Mouse (Mus musculus) stomach, postnatal 0 days (tissue): ENCODE data around the gene Erv3. TPM values are rescaled to one million over a fixed set of nuclear protein-coding genes. Genes with fewer than 3 reads are reported as not detected.

Source experiments
- ATAC-seq: fragments of 200-750 bp; cut with Nextera tagmentation; 2 replicates; pipeline ENCODE4 v1.8.0; 2017; ENCODE audit not compliant: low FRiP score, low TSS enrichment
- DNase-seq: peaks from one replicate; pipeline ENCODE4 v3.0.0-alpha.2; 2016; ENCODE audit warnings: low spot score
- H3K27ac ChIP-seq: fragments of 300-500 bp; sonication (generic); replicated peaks from 2 replicates; pipeline ENCODE4 v1.5.1; 2014; ENCODE audit warnings: mild to moderate bottlenecking, control low read depth
- H3K27me3 ChIP-seq: fragments of 300-500 bp; sonication (generic); 2 replicates; pipeline ENCODE4 v1.6.1; 2014; ENCODE audit warnings: low read length; ENCODE audit not compliant: control insufficient read depth, insufficient read depth
- H3K36me3 ChIP-seq: fragments of 300-500 bp; sonication (generic); 2 replicates; pipeline ENCODE4 v1.6.1; 2014; ENCODE audit warnings: low read length, mixed read lengths; ENCODE audit not compliant: control insufficient read depth, insufficient read depth
- H3K4me1 ChIP-seq: fragments of 300-500 bp; sonication (generic); replicated peaks from 2 replicates; pipeline ENCODE4 v1.6.1; 2014; ENCODE audit warnings: antibody characterized with exemption; ENCODE audit not compliant: control insufficient read depth, insufficient read depth
- H3K4me2 ChIP-seq: fragments of 300-500 bp; sonication (generic); replicated peaks from 2 replicates; pipeline ENCODE4 v1.6.1; 2014; ENCODE audit warnings: low read depth, mild to moderate bottlenecking, control low read depth, moderate library complexity
- H3K4me3 ChIP-seq: fragments of 300-500 bp; sonication (generic); 2 replicates; pipeline ENCODE4 v1.5.1; 2014; ENCODE audit warnings: low read depth, low read length, control low read depth
- H3K9ac ChIP-seq: fragments of 300-500 bp; sonication (generic); 2 replicates; pipeline ENCODE4 v1.6.1; 2014; ENCODE audit warnings: mild to moderate bottlenecking, low read length, control low read depth, mixed read lengths
- H3K9me3 ChIP-seq: fragments of 300-500 bp; sonication (generic); 2 replicates; pipeline ENCODE4 v1.6.1; 2016; ENCODE audit warnings: low read length; ENCODE audit not compliant: control insufficient read depth
- CTCF ChIP-seq: IDR thresholded peaks from 2 replicates; pipeline ENCODE4 v1.5.1; 2016; ENCODE audit warnings: antibody characterized with exemption, low read depth, mild to moderate bottlenecking, moderate library complexity
- EP300 ChIP-seq: optimal IDR thresholded peaks from 2 replicates; pipeline ENCODE3; 2016; ENCODE audit warnings: antibody characterized with exemption
- WGBS: fragments of 180-500 bp; shearing (Covaris S2); extraction: QIAGEN DNeasy Blood & Tissue Kit; methylation state at CpG from one replicate; pipeline ENCODE4 v1.1.7; 2014; 5-methylcytosine and 5-hydroxymethylcytosine counted together
- polyA plus RNA-seq: library from polyadenylated mRNA; unstranded; fragments of >200 nt; fragmentation: Nextera tagmentation; extraction: Ambion mirVana; gene quantifications from 2 replicates; pipeline ENCODE4 v1.2.1, GENCODE M21; 2015

Erv3 gene
- polyA plus RNA-seq, 1 experiment from 2014 or later = not detected

DNA sequence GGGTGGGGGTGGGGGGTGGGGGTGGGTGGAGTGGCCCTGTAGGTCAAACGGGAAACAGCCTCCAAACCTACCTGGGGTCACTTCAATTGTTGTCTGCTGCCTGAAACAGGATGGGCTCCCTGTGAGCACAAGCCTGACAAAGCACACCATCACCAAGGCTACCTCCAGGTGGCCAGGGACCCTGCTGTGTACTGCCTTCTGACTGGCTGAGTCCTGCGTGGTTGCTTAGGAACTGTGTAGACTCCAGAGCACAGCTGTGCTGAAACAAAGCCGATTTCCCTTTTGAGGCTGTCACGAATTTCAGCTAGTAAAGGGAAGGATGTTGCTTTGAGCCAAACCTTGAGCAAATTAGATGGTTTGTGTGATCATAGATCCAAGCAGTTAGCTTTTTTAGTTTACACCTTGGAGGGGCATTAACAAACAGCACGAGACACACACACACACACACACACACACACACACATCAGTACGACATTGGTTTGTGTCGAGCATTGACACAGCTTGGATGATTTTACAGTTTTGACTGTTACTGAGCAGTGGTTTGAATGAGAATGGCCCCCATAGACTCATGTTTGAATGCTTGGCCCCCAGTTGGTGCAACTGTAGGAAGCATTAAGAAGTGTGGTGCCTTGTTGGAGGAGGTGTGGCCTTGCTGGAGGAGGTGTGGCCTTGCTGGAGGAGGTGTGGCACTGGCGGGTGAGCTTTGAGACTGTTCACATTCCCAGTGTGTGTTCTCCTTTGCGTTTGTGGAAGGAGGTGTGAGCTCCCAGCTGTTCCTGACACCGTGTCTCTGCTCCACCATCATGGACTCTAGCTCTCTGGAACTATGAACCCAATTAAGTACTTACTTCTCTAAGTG, 11.8 kb downstream of the Erv3 start:
- no peak overlapping the region for H3K4me2 ChIP-seq
- ATAC-seq (peak; percentile 80; the same call in 1 of the 2 replicates), DNase-seq (peak; percentile 41)
- no peaks in the 10 kb centered on the region for H3K4me1 ChIP-seq
- no peaks in the 10 kb centered on the region for H3K27me3 ChIP-seq
- H3K4me3 ChIP-seq = no peak overlapping the region
- no peaks in the 10 kb centered on the region for H3K9me3 ChIP-seq
- no peak overlapping the region for H3K27ac ChIP-seq
- H3K36me3 ChIP-seq = no peaks in the 10 kb centered on the region
- TF ChIP-seq EP300 = no peak
- TF ChIP-seq CTCF = no peak
- no peak overlapping the region for H3K9ac ChIP-seq
- WGBS = 13% methylated on average over 10 of the region's 10 CpGs

DNA sequence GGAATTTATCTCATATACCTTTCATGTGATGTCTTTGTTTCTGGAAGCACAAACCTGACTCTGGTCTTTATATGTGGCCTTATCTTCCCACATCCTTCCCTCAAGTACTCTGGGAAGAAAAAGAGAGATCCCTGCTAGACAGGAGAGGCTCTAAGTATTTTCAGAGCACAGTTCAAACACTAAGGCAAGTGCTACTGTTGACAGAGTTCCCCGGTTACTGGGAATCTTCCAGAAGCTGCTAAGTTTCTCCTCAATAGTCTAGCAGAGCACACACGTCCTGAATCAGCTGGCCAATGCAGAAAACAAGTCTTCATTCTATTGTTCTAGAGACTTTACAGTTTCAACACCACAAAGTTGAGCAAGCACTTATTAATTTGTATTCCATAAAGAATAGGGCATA, 12.7 kb downstream of the Erv3 start:
- Histone ChIP-seq H3K4me2 (no peak overlapping the region), H3K27me3 (no peaks in the 10 kb centered on the region), H3K27ac (no peak overlapping the region), H3K4me3 (no peak overlapping the region), H3K9ac (no peak overlapping the region), H3K36me3 (no peaks in the 10 kb centered on the region), H3K4me1 (no peaks in the 10 kb centered on the region), H3K9me3 (no peaks in the 10 kb centered on the region)
- ATAC-seq (no peak), DNase-seq (no peak)
- WGBS = 34% methylated on average over 2 of the region's 2 CpGs
- no peak for TF ChIP-seq EP300
- no peak for TF ChIP-seq CTCF

DNA sequence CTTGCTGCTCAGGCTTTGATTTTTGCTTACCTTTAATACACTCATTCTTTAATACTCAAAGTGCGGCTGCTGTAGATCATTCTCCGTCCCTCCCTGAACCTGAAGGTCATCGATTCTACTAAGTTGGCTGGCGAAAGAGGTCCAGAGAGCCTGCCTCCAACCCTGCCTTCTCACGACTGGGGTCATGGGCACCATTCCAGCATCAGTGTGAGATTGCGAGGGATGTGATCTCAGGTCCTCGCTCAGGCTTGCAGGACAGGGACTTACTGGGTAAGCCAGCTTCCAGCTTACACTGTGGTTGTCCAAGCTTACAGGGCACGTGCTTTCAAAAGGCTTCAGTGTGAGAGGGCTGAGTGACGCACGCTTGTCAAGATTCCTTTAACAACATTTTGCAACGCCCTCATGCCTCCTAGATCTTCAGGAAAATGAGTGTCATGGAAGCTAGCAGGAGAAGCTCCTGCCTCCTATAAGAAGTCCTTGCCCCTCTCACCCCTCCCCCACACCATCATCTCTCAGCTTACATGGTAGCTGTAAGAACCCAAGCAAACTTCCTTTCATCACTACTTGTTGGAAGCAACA, 13.3 kb downstream of the Erv3 start:
- Histone ChIP-seq H3K4me1 (no peaks in the 10 kb centered on the region), H3K4me2 (no peak overlapping the region), H3K27ac (no peak overlapping the region), H3K27me3 (no peaks in the 10 kb centered on the region), H3K9me3 (no peaks in the 10 kb centered on the region), H3K4me3 (no peak overlapping the region), H3K36me3 (no peaks in the 10 kb centered on the region), H3K9ac (no peak overlapping the region)
- TF ChIP-seq CTCF (no peak), EP300 (no peak)
- 54% methylated on average over 11 of the region's 11 CpGs for WGBS
- DNase-seq (no peak), ATAC-seq (no peak)

DNA sequence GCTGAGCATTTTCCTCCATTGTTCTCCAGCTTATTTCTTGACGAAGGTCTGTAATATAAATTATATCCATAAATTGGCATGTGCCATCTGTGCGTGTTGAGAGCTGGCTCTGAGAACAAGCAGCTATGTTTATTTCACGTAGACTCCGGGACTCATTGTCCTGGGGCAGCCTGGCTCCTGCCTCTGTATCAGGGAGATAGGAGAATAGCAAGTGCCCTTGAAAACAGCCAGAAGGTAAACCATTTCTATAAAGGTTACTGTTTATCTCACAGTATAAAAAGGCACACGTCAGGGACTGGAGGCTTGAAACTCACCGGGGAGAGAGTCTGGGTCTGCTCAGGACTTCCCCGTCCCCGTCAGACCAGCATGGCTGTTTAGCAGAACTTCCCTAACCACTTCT, 13.9 kb downstream of the Erv3 start:
- TF ChIP-seq EP300 (no peak), CTCF (no peak)
- H3K36me3 ChIP-seq = no peaks in the 10 kb centered on the region
- H3K27me3 ChIP-seq = no peaks in the 10 kb centered on the region
- no peak overlapping the region for H3K9ac ChIP-seq
- DNase-seq = no peak
- no peak overlapping the region for H3K4me2 ChIP-seq
- H3K4me3 ChIP-seq = no peak overlapping the region
- no peak for ATAC-seq
- no peaks in the 10 kb centered on the region for H3K4me1 ChIP-seq
- 27% methylated on average over 8 of the region's 8 CpGs for WGBS
- no peak overlapping the region for H3K27ac ChIP-seq
- no peaks in the 10 kb centered on the region for H3K9me3 ChIP-seq

DNA sequence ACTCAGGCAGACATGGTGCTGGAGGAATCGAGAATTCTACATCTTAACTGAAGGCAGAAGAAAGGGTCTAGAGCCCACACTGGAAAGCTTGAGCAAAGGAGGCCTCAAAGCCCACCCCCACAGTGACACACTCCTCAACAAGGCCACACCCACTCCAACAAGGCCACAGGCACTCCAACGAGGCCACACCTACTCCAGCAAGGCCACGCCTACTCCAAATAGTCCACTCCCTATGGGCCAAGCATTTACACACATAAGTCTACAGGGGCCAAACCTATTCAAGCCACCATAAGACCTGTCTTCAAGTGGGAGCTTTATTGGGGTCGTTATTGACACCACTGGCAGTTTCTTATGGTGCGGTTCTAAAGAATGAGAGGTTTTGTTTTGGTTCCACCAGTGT, 17.0 kb downstream of the Erv3 start:
- no peak for TF ChIP-seq CTCF
- no peak for TF ChIP-seq EP300
- H3K27me3 ChIP-seq = no peaks in the 10 kb centered on the region
- H3K9me3 ChIP-seq = no peaks in the 10 kb centered on the region
- H3K4me1 ChIP-seq = no peaks in the 10 kb centered on the region
- ATAC-seq (peak; percentile 57; the same call in 1 of the 2 replicates), DNase-seq (no peak)
- H3K27ac ChIP-seq = no peak overlapping the region
- no peaks in the 10 kb centered on the region for H3K36me3 ChIP-seq
- H3K4me2 ChIP-seq = no peak overlapping the region
- no peak overlapping the region for H3K9ac ChIP-seq
- whole genome bisulfite sequencing = 82% methylated on average over 5 of the region's 5 CpGs
- no peak overlapping the region for H3K4me3 ChIP-seq

DNA sequence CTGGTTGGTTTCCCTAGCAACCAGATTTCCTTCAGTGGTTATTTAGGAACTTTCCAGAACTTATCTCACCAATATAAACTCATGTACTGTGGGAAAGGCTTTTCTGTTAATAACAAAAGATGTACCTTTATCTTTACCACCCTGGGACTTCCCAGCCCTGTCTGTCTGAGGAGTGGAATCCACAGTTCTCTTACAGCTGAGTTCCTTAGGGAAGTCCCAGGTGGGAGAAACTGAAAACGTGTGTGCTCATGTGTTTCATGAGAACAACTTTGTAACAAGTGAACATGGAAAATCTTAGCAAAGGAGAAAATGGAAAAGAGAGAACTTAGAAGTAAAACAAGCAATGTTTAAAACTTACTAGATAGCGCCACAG, 18.2 kb downstream of the Erv3 start:
- no peak overlapping the region for H3K9ac ChIP-seq
- no peak overlapping the region for H3K4me2 ChIP-seq
- H3K4me3 ChIP-seq = no peak overlapping the region
- H3K36me3 ChIP-seq = no peaks in the 10 kb centered on the region
- H3K27me3 ChIP-seq = no peaks in the 10 kb centered on the region
- 76% methylated on average over 2 of the region's 2 CpGs for WGBS
- ATAC-seq = no peak
- H3K4me1 ChIP-seq = no peaks in the 10 kb centered on the region
- H3K9me3 ChIP-seq = no peaks in the 10 kb centered on the region
- H3K27ac ChIP-seq = no peak overlapping the region
- TF ChIP-seq CTCF (no peak), EP300 (no peak)
- DNase-seq = no peak
